Mouse (Mus musculus): ENCODE measurements around the gene Rcan3.

DNA sequence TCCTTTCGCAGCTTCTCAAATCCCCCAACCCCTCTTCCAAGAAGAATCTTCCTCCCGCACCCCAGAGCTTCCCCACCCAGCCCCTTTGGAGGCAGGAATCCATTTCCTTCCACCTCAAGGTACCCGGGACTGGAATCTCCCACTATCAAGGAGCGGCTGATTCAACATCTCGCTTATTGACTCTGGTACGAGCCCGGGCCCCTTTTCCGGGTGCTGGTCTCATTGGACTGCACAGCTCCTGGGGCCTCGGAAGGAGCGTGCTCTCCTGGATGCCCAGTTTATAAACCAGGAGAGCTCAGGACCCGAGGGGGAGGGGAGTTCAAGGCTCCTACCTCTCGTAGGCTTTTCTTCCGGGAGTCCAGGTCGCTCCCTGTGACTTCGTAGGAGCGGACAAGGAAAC, 36.1 kb downstream of the Rcan3 start:
- TF ChIP-seq CTCF (IDR thresholded peaks at IDR 0.05; ENCODE audit: control insufficient read depth, insufficient read depth, insufficient read length) = no peak
- TF ChIP-seq MAX (IDR thresholded peaks at IDR 0.05) = no peak
- TF ChIP-seq CEBPB (IDR thresholded peaks at IDR 0.05; ENCODE audit: low read depth) = no peak

Data from C2C12 (cell line).